Mouse (Mus musculus): ENCODE measurements around the gene Wdr20.

DNA sequence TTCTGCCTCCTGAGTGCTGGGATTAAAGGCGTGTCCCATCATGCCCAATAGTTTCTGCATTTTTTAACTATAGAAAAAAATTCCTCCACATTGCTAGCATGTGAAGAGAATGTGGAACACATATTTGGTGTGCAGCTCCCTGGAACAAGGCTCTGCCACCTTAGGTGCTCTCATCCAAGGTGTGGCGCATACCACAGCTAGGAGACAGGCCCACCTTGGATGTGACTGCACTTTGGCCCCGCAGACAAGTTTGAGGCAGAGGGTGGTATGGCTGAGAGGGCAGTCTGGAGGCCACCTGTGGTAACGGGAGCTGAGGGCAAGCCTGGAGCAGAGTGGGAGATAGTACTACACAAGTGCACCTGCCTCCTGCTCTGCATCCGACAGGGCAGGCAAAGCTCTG lies 71.1 kb downstream of the Wdr20 start:
- TF ChIP-seq CTCF (IDR thresholded peaks at IDR 0.05; ENCODE audit: low read depth) (no peak), EP300 (optimal IDR thresholded peaks at IDR 0.05) (no peak)
